ENCODE assay signal across 18 mouse cellular contexts in the genomic region with DNA sequence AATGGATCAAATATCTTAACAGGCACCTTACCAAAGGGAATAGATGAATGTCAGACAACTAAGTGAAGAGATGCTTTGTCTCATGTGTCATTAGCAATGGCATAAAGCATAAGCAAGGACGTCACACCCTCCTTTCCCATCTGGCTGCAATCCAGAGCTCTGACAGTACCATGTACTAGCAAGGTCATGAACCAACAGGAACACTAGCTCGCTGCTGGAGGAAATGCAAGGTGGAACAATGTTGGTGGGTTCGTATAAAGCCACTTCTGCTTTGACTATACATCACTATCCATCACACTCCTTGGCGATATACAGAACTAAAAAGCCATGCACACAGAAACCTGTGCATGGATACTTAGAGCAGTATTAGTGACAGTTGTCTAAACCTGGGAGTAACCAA. TPM values are rescaled to one million over a fixed set of nuclear protein-coding genes. Genes with fewer than 3 reads are reported as not detected.
"Had no signal": no experiment of that assay in that cellular context is flagged by ENCODE, and none has a peak within 500 bp of the region (broad histone marks: within the 10 kb centered on the region; RNA-seq: fewer than 3 reads in every experiment).

No protein-coding gene starts in this region.

- DNase-seq: kidney, adult 2 months; kidney, postnatal 14 days; layer of hippocampus, adult 9-11 months; layer of hippocampus, postnatal 36 days; liver; liver, embryonic 13.5 days; liver, postnatal 0 days; lung, postnatal 14 days; retina, postnatal 1 day; right cerebral cortex, postnatal 4 days; spleen, adult 18-20 months; thymus, adult 2 months; thymus, postnatal 36 days had no signal

- ATAC-seq: liver, postnatal 0 days; midbrain, embryonic 15.5 days had no signal

RNA-seq across cellular contexts. Expression of gene Ifi206, which starts 43.8 kb away (rescaled TPM):
- total RNA-seq: layer of hippocampus, postnatal 36 days; left cerebral cortex, postnatal 36 days had no signal
- polyA plus RNA-seq: limb, embryonic 12.5 days; midbrain, embryonic 11.5 days; midbrain, embryonic 15.5 days; neural tube, embryonic 12.5 days had no signal
